Mouse (Mus musculus) heart, embryonic 14.5 days (tissue): ENCODE measurements around the gene Commd7. TPM values are rescaled to one million over a fixed set of nuclear protein-coding genes. Genes with fewer than 3 reads are reported as not detected.

Experiments
- ATAC-seq: fragments of 200-750 bp; cut with Nextera tagmentation; 2 replicates; pipeline ENCODE4 v1.8.0; 2017; ENCODE audit warnings: low read depth, moderate TSS enrichment; ENCODE audit not compliant: insufficient number of reproducible peaks, insufficient read depth, low FRiP score
- H3K27ac ChIP-seq, 2 experiments: fragments of 200-500 bp in 1 of 2; fragments of 300-500 bp in 1 of 2; sonication (generic) in 1 of 2; replicated peaks in 1 of 2; 2 replicates each; pipeline ENCODE4 v1.5.1; 2012 to 2014; ENCODE audit warnings: low read depth in 2 of 2, low read length in 2 of 2, control low read depth in 1 of 2, mild to moderate bottlenecking in 1 of 2, mixed read lengths in 1 of 2; ENCODE audit not compliant: control insufficient read depth in 1 of 2, insufficient read depth in 1 of 2
- H3K27me3 ChIP-seq: fragments of 300-500 bp; sonication (generic); 2 replicates; pipeline ENCODE4 v1.6.1; 2014; ENCODE audit warnings: mild to moderate bottlenecking, low read length, control low read depth; ENCODE audit not compliant: control insufficient read depth, insufficient read depth
- H3K36me3 ChIP-seq: fragments of 300-500 bp; sonication (generic); 2 replicates; pipeline ENCODE4 v1.6.1; 2014; ENCODE audit warnings: mild to moderate bottlenecking, control low read depth, low read length, mixed read lengths; ENCODE audit not compliant: control insufficient read depth, insufficient read depth
- H3K4me1 ChIP-seq, 2 experiments: fragments of 200-500 bp in 1 of 2; fragments of 300-500 bp in 1 of 2; sonication (generic) in 1 of 2; 2 replicates each; pipeline ENCODE4 v1.6.1; 2012 to 2014; ENCODE audit warnings: low read length in 2 of 2, control low read depth in 1 of 2, mixed read lengths in 1 of 2; ENCODE audit not compliant: control insufficient read depth in 2 of 2, insufficient read depth in 2 of 2
- H3K4me2 ChIP-seq: fragments of 300-500 bp; sonication (generic); 2 replicates; pipeline ENCODE4 v1.6.1; 2014; ENCODE audit warnings: mild to moderate bottlenecking, low read length
- H3K4me3 ChIP-seq, 2 experiments: fragments of 200-500 bp in 1 of 2; fragments of 300-500 bp in 1 of 2; sonication (generic) in 1 of 2; 2 replicates each; pipeline ENCODE4 v1.5.1; 2012 to 2014; ENCODE audit warnings: low read length in 2 of 2, mild to moderate bottlenecking in 2 of 2, control low read depth in 1 of 2, low read depth in 1 of 2, moderate library complexity in 1 of 2; ENCODE audit not compliant: control insufficient read depth in 1 of 2, insufficient read depth in 1 of 2
- H3K9ac ChIP-seq: fragments of 300-500 bp; sonication (generic); 2 replicates; pipeline ENCODE4 v1.6.1; 2014; ENCODE audit warnings: mild to moderate bottlenecking, low read length
- H3K9me3 ChIP-seq: fragments of 300-500 bp; sonication (generic); 2 replicates; pipeline ENCODE4 v1.6.1; 2016; ENCODE audit warnings: low read length, control low read depth; ENCODE audit not compliant: control insufficient read depth
- WGBS: fragments of 180-500 bp; shearing (Covaris S2); extraction: QIAGEN DNeasy Blood & Tissue Kit; methylation state at CpG from one replicate; pipeline ENCODE4 v1.1.7; 2014; 5-methylcytosine and 5-hydroxymethylcytosine counted together
- polyA plus RNA-seq: library from polyadenylated mRNA; unstranded; fragments of >200 nt; fragmentation: Nextera tagmentation; extraction: Ambion mirVana; gene quantifications from 2 replicates; pipeline ENCODE4 v1.2.1, GENCODE M21; 2014

Gene Commd7
- polyA plus RNA-seq, 1 experiment from 2014 or later = 54.2 TPM

DNA sequence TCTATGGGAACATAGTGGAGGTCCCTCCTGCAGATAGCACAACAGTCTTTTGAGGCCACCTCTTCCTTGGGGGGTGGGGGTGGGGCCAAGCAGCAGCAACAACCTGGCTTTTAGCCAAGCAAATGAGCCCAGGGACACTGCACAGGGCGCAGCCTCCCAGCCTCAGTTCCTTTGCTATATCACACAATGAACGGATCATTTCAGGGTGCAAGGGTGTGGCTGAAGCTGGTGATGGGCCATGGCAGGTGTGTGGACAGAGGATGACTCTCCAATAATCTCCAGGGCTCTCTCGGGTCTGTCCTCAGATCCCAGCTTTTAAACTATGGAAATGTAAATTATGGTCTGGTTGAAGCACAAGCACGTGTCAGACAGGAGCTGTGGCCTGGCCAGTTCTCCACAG is 55.5 kb downstream of the Commd7 start:
- H3K36me3 ChIP-seq = no peaks in the 10 kb centered on the region
- peaks cover 5% of the 10 kb centered on the region in 2 experiments; a peak in 2 of 4 replicates for H3K4me1 ChIP-seq
- no peak overlapping the region for H3K4me2 ChIP-seq
- no peaks in the 10 kb centered on the region for H3K9me3 ChIP-seq
- WGBS = 57% methylated on average over 4 of the region's 4 CpGs
- no peak for ATAC-seq
- no peak overlapping the region for H3K4me3 ChIP-seq
- H3K9ac ChIP-seq = no peak overlapping the region
- no peak overlapping the region for H3K27ac ChIP-seq
- no peaks in the 10 kb centered on the region for H3K27me3 ChIP-seq

DNA sequence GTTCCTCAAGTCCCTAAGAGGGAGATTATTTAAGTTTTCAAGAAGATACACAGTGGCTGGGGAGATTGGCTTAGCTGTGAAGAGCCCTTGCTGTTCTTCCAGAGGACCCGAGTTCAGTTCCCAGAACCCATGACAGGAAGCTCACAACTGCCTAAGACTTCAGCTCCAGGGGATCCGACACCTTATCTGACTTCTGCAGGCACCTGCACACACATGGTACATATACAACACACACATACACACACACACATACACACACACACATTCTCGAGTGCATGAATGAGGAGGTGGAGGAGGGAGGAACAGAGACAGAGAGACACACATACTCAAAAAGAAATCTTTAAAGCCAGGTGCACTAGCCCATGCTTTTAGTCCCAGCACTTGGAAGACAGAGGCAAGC is 56.4 kb downstream of the Commd7 start:
- H3K9me3 ChIP-seq = no peaks in the 10 kb centered on the region
- H3K27me3 ChIP-seq = no peaks in the 10 kb centered on the region
- no peak overlapping the region for H3K4me3 ChIP-seq
- H3K4me1 ChIP-seq = peaks cover 5% of the 10 kb centered on the region in 2 experiments; a peak in 2 of 4 replicates
- no peak overlapping the region for H3K27ac ChIP-seq
- WGBS = 74% methylated on average over 3 of the region's 3 CpGs
- no peak overlapping the region for H3K4me2 ChIP-seq
- no peaks in the 10 kb centered on the region for H3K36me3 ChIP-seq
- H3K9ac ChIP-seq = no peak overlapping the region
- no peak for ATAC-seq

GRCm38 (mm10) chr2:153575554-153575953 is 57.0 kb downstream of the Commd7 start:
- H3K4me2 ChIP-seq = no peak overlapping the region
- H3K9ac ChIP-seq = no peak overlapping the region
- no peaks in the 10 kb centered on the region for H3K27me3 ChIP-seq
- H3K27ac ChIP-seq = no peak overlapping the region
- no peak for ATAC-seq
- WGBS = 56% methylated on average over 6 of the region's 6 CpGs
- no peaks in the 10 kb centered on the region for H3K9me3 ChIP-seq
- H3K4me1 ChIP-seq = peaks cover 3 to 5% of the 10 kb centered on the region in 2 experiments; a peak in 2 of 4 replicates
- H3K4me3 ChIP-seq = no peak overlapping the region
- no peaks in the 10 kb centered on the region for H3K36me3 ChIP-seq

- no peak overlapping the region for H3K9ac ChIP-seq
- 80% methylated on average over 9 of the region's 9 CpGs for WGBS
- no peak for ATAC-seq
- no peaks in the 10 kb centered on the region for H3K36me3 ChIP-seq
- H3K4me3 ChIP-seq = no peak overlapping the region
- H3K27me3 ChIP-seq = no peaks in the 10 kb centered on the region
- no peak overlapping the region for H3K4me2 ChIP-seq
- peaks cover 5 to 8% of the 10 kb centered on the region in 2 experiments for H3K4me1 ChIP-seq
- H3K27ac ChIP-seq = no peak overlapping the region
- no peaks in the 10 kb centered on the region for H3K9me3 ChIP-seq
Measured at GRCm38 (mm10) chr2:153573101-153573500, 59.5 kb downstream of the Commd7 start.

DNA sequence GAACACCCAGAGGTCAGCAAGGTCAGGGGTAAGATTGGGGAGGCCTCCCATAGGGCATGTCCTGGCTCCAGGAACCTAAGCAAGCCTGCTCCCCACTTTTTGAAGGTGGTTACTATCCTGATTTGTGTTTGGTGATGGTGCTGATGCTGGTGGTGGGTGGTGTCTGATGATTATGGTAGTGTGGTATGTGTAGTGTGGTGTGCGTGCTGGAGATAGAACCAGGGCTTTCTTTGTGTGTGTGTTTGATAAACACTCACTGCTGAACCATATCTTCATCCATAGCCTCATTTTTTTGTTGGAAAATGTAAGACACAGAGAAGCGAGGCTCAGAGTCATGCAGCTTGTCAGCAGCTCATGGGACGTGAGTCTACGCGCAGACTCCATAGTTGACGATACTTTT is 64.0 kb downstream of the Commd7 start:
- 0 out of 4 replicates have a peak overlapping the region, but pooled peaks of 1 of the 2 experiments have one; percentile 19 for H3K27ac ChIP-seq
- 0 out of 2 replicates have a peak overlapping the region, but pooled peaks have one; percentile 11 for H3K9ac ChIP-seq
- no peak overlapping the region for H3K4me3 ChIP-seq
- no peak overlapping the region for H3K4me2 ChIP-seq
- WGBS = 81% methylated on average over 6 of the region's 6 CpGs
- no peaks in the 10 kb centered on the region for H3K36me3 ChIP-seq
- ATAC-seq = no peak
- peaks cover 3 to 6% of the 10 kb centered on the region in 2 experiments for H3K4me1 ChIP-seq
- no peaks in the 10 kb centered on the region for H3K27me3 ChIP-seq
- H3K9me3 ChIP-seq = no peaks in the 10 kb centered on the region

- ATAC-seq = no peak
- Histone ChIP-seq H3K9ac (peak overlapping the region; percentile 11; the same call in 1 of the 2 replicates), H3K27ac (0 out of 4 replicates have a peak overlapping the region, but pooled peaks have one; percentile 19 to 32), H3K9me3 (no peaks in the 10 kb centered on the region), H3K27me3 (no peaks in the 10 kb centered on the region), H3K36me3 (no peaks in the 10 kb centered on the region), H3K4me2 (no peak overlapping the region), H3K4me3 (no peak overlapping the region), H3K4me1 (peaks cover 3 to 6% of the 10 kb centered on the region in 2 experiments)
- 32% methylated on average over 4 of the region's 4 CpGs for WGBS
Measured at GRCm38 (mm10) chr2:153568013-153568412, 64.6 kb downstream of the Commd7 start.

Other genes starting within 250 kb of the Commd7 start
- not detected in 2 replicates for gene 4930404H24Rik, start 140.0 kb downstream of the Commd7 start, polyA plus RNA-seq
- gene Nol4l, start 102.8 kb downstream of the Commd7 start, polyA plus RNA-seq = 10.0 and 12.6 TPM in 2 replicates
- 4.6 and 5.0 TPM in 2 replicates for gene Dnmt3b, start 16.7 kb upstream of the Commd7 start, polyA plus RNA-seq
- not detected in 2 replicates for gene Dnmt3c, start 63.9 kb upstream of the Commd7 start, polyA plus RNA-seq
- 222 and 231 TPM in 2 replicates for gene Mapre1, start 108.5 kb upstream of the Commd7 start, polyA plus RNA-seq
- gene Efcab8, start 147.2 kb upstream of the Commd7 start, polyA plus RNA-seq = not detected in 2 replicates
- gene Sun5, start 238.3 kb upstream of the Commd7 start, polyA plus RNA-seq = not detected in 2 replicates
- not detected in 2 replicates for gene Bpifb2, start 242.3 kb upstream of the Commd7 start, polyA plus RNA-seq